Mouse (Mus musculus): ENCODE results near the gene Arg1. TPM values are rescaled to one million over a fixed set of nuclear protein-coding genes. Genes with fewer than 3 reads are reported as not detected.

Arg1 gene
- not detected for polyA plus RNA-seq (2014; fragmentation: Illumina TruSeq; extraction: RNeasy Lipid Tissue Mini Kit (QIAGEN cat#74804); ENCODE audit: low read depth, low replicate concordance)

GRCm38 (mm10) chr10:24926962-24927720, at the start of gene Arg1:
Arg1 (minus strand) TSS chr10:24927484.

GRCm38 (mm10) chr10:24869760-24870290, 57.5 kb downstream of the Arg1 start, which contains the start of gene Med23:
Med23 (plus strand) TSS chr10:24869986.

Other genes with a start within 250 kb of the Arg1 start
- 4.1 TPM for gene Enpp1, start 215.3 kb downstream of the Arg1 start, polyA plus RNA-seq (2014; fragmentation: Illumina TruSeq; extraction: RNeasy Lipid Tissue Mini Kit (QIAGEN cat#74804); ENCODE audit: low read depth, low replicate concordance)
- gene Enpp3, start 84.7 kb downstream of the Arg1 start, polyA plus RNA-seq (2014; fragmentation: Illumina TruSeq; extraction: RNeasy Lipid Tissue Mini Kit (QIAGEN cat#74804); ENCODE audit: low read depth, low replicate concordance): 1.6 TPM
- gene Med23, start 57.5 kb downstream of the Arg1 start, polyA plus RNA-seq (2014; fragmentation: Illumina TruSeq; extraction: RNeasy Lipid Tissue Mini Kit (QIAGEN cat#74804); ENCODE audit: low read depth, low replicate concordance): 21.9 TPM